Mouse (Mus musculus): ENCODE results near the gene Fam193a.

The Fam193a gene

GRCm38 (mm10) chr5:34381700-34382099 is 12.0 kb downstream of the Fam193a start:
- no peak for DNase-seq (ENCODE audit: low spot score in 2 of 2)

GRCm38 (mm10) chr5:34385616-34386015 is 15.9 kb downstream of the Fam193a start:
- no peak for DNase-seq (ENCODE audit: low spot score in 2 of 2)

- DNase-seq (ENCODE audit: low spot score in 2 of 2) = no peak
Observed at GRCm38 (mm10) chr5:34386744-34387143, 17.0 kb downstream of the Fam193a start.

- DNase-seq (ENCODE audit: low spot score in 2 of 2) = no peak
Observed at GRCm38 (mm10) chr5:34393251-34393650, 23.5 kb downstream of the Fam193a start.

GRCm38 (mm10) chr5:34395347-34395746 is 25.6 kb downstream of the Fam193a start:
- DNase-seq (ENCODE audit: low spot score in 2 of 2) = no peak

GRCm38 (mm10) chr5:34395850-34396540 is 26.3 kb downstream of the Fam193a start:
- no peak for DNase-seq (ENCODE audit: low spot score in 2 of 2)

- DNase-seq (ENCODE audit: low spot score in 2 of 2) = no peak
Observed at GRCm38 (mm10) chr5:34397866-34398265, 28.1 kb downstream of the Fam193a start.

- no peak for DNase-seq (ENCODE audit: low spot score in 2 of 2)
Observed at GRCm38 (mm10) chr5:34398326-34398725, 28.6 kb downstream of the Fam193a start.

GRCm38 (mm10) chr5:34407366-34407918 is 37.7 kb downstream of the Fam193a start:
- DNase-seq (ENCODE audit: low spot score in 2 of 2) = no peak

GRCm38 (mm10) chr5:34409002-34409401 is 39.3 kb downstream of the Fam193a start:
- no peak for DNase-seq (ENCODE audit: low spot score in 2 of 2)

GRCm38 (mm10) chr5:34410819-34411218 is 41.1 kb downstream of the Fam193a start:
- no peak for DNase-seq (ENCODE audit: low spot score in 2 of 2)

GRCm38 (mm10) chr5:34413921-34414320 is 44.2 kb downstream of the Fam193a start:
- DNase-seq (ENCODE audit: low spot score in 2 of 2) = no peak

GRCm38 (mm10) chr5:34417251-34418008 is 47.7 kb downstream of the Fam193a start:
- DNase-seq (ENCODE audit: low spot score in 2 of 2) = no peak

- DNase-seq (ENCODE audit: low spot score in 2 of 2) = no peak
Observed at GRCm38 (mm10) chr5:34419188-34419587, 49.5 kb downstream of the Fam193a start.

GRCm38 (mm10) chr5:34430776-34431175 is 61.0 kb downstream of the Fam193a start:
- DNase-seq (ENCODE audit: low spot score in 2 of 2) = no peak

GRCm38 (mm10) chr5:34433786-34434185 is 64.1 kb downstream of the Fam193a start:
- no peak for DNase-seq (ENCODE audit: low spot score in 2 of 2)

- DNase-seq (ENCODE audit: low spot score in 2 of 2) = no peak
Observed at GRCm38 (mm10) chr5:34434241-34434640, 64.5 kb downstream of the Fam193a start.

- no peak for DNase-seq (ENCODE audit: low spot score in 2 of 2)
Observed at GRCm38 (mm10) chr5:34438052-34438451, 68.3 kb downstream of the Fam193a start.

- no peak for DNase-seq (ENCODE audit: low spot score in 2 of 2)
Observed at GRCm38 (mm10) chr5:34438659-34439058, 68.9 kb downstream of the Fam193a start.

GRCm38 (mm10) chr5:34439768-34440167 is 70.0 kb downstream of the Fam193a start:
- DNase-seq (ENCODE audit: low spot score in 2 of 2) = no peak

- DNase-seq (ENCODE audit: low spot score in 2 of 2) = no peak
Observed at GRCm38 (mm10) chr5:34441797-34442196, 72.1 kb downstream of the Fam193a start.

GRCm38 (mm10) chr5:34446207-34446606 is 76.5 kb downstream of the Fam193a start:
- no peak for DNase-seq (ENCODE audit: low spot score in 2 of 2)

- DNase-seq (ENCODE audit: low spot score in 2 of 2) = no peak
Observed at GRCm38 (mm10) chr5:34458994-34459393, 89.3 kb downstream of the Fam193a start.
